Mouse (Mus musculus): ENCODE data around the gene Aktip. TPM values are rescaled to one million over a fixed set of nuclear protein-coding genes. Genes with fewer than 3 reads are reported as not detected.

Gene Aktip
- polyA plus RNA-seq, 1 experiment from 2014 or later: 49.7 TPM

GRCm38 (mm10) chr8:91212948-91213347, 13.2 kb upstream of the Aktip start:
- no peak for DNase-seq (ENCODE audit: low spot score)
- 92% methylated on average over 2 of the region's 2 CpGs for WGBS

DNA sequence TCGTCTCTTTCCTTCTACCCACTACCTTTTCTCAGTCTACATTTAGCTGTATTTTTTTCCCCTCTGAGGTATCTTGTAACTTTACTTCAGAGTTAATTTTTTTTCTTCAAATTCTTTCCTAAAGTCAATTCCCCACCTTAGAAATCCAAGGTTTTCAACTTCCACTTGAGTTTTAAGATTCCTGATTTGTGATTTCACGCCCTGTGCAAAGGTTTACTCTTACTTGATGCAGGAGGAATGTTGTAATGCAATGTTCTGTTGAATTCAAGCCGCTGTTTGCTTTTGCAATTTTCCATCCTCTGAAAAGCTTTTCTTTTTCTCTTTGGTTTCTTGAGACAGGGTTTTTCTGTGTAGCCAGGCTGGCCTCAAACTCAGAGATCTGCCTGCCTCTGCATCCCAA, 9.9 kb upstream of the Aktip start:
- Histone ChIP-seq H3K27me3 (ENCODE audit: insufficient read depth, poor library complexity, severe bottlenecking) (no peaks in the 10 kb centered on the region), H3K9me3 (no peaks in the 10 kb centered on the region), H3K4me3 (no peak overlapping the region), H3K36me3 (no peaks in the 10 kb centered on the region), H3K4me1 (0 out of 2 replicates have a peak, but pooled peaks cover 8% of the 10 kb centered on the region), H3K27ac (no peak overlapping the region)
- DNase-seq (ENCODE audit: low spot score): no peak
- WGBS: 81% methylated on average over 3 of the region's 3 CpGs

More at GRCm38 (mm10) chr8:91212948-91213347, 13.2 kb upstream of the Aktip start:
- H3K4me3 ChIP-seq: no peak overlapping the region
- no peaks in the 10 kb centered on the region for H3K36me3 ChIP-seq
- no peak overlapping the region for H3K27ac ChIP-seq
- H3K4me1 ChIP-seq: 0 out of 2 replicates have a peak, but pooled peaks cover 4% of the 10 kb centered on the region
- H3K9me3 ChIP-seq: no peaks in the 10 kb centered on the region
- no peaks in the 10 kb centered on the region for H3K27me3 ChIP-seq (ENCODE audit: insufficient read depth, poor library complexity, severe bottlenecking)

- H3K27me3 ChIP-seq (ENCODE audit: insufficient read depth, poor library complexity, severe bottlenecking): no peaks in the 10 kb centered on the region
- 29% methylated on average over 2 of the region's 2 CpGs for WGBS
- H3K27ac ChIP-seq: no peak overlapping the region
- DNase-seq (ENCODE audit: low spot score): no peak
- H3K36me3 ChIP-seq: no peaks in the 10 kb centered on the region
- H3K4me3 ChIP-seq: no peak overlapping the region
- H3K9me3 ChIP-seq: no peaks in the 10 kb centered on the region
- 0 out of 2 replicates have a peak, but pooled peaks cover 8% of the 10 kb centered on the region for H3K4me1 ChIP-seq
Measured at GRCm38 (mm10) chr8:91207676-91208075, 7.9 kb upstream of the Aktip start.

DNA sequence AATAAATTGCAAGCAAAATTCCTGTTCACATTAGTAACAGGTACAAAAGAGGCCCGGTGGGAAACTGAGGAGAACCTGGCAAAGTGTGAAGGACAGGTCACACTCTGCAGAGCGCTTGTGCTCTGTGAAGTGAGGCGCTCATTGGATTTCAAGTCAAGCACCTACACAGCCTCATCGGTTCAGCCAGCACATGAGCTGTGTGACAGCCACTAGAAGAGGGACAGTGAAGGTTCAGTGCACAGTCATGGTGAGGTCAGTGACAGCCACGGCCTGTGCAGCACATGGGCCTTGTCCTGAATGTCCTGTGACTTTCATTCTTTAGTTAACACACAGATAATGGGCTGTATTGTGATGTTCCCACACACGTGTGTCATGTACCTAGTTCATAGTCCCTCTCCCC, 6.1 kb upstream of the Aktip start:
- no peaks in the 10 kb centered on the region for H3K27me3 ChIP-seq (ENCODE audit: insufficient read depth, poor library complexity, severe bottlenecking)
- no peak for DNase-seq (ENCODE audit: low spot score)
- no peaks in the 10 kb centered on the region for H3K9me3 ChIP-seq
- no peak overlapping the region; the same call in 1 of the 2 replicates for H3K27ac ChIP-seq
- 54% methylated on average over 6 of the region's 6 CpGs for WGBS
- H3K4me1 ChIP-seq: 0 out of 2 replicates have a peak, but pooled peaks cover 8% of the 10 kb centered on the region
- H3K4me3 ChIP-seq: no peak overlapping the region
- H3K36me3 ChIP-seq: no peaks in the 10 kb centered on the region

- Histone ChIP-seq H3K27me3 (ENCODE audit: insufficient read depth, poor library complexity, severe bottlenecking) (no peaks in the 10 kb centered on the region), H3K4me3 (no peak overlapping the region), H3K9me3 (no peaks in the 10 kb centered on the region), H3K36me3 (no peaks in the 10 kb centered on the region), H3K4me1 (peaks cover 13% of the 10 kb centered on the region), H3K27ac (no peak overlapping the region)
- 61% methylated on average over 2 of the region's 2 CpGs for WGBS
- no peak for DNase-seq (ENCODE audit: low spot score)
Measured at GRCm38 (mm10) chr8:91201184-91201583, 1.4 kb upstream of the Aktip start.

DNA sequence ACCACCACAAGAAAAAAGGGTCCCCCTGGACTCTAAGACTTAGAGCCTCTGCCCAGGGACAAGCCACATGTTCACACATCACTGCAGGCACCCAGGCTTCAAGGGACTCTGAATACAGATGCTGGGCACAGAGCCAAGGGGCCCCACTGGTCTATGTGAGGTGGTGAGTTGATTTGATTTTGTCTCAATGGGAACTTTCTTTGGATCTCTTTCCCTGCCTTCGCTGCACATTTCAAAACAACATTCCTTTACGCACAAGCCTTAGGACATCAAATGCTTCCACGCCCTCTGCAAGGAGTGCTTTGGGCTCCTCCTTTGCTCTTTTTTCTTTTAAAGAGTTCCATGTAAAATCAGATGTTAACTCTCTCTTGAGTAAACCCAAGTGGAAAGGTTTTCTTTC, 1.7 kb downstream of the Aktip start:
- Histone ChIP-seq H3K4me1 (peaks cover 10% of the 10 kb centered on the region), H3K36me3 (no peaks in the 10 kb centered on the region), H3K4me3 (no peak overlapping the region), H3K27me3 (ENCODE audit: insufficient read depth, poor library complexity, severe bottlenecking) (peaks cover 17% of the 10 kb centered on the region), H3K27ac (no peak overlapping the region), H3K9me3 (no peaks in the 10 kb centered on the region)
- no peak for DNase-seq (ENCODE audit: low spot score)
- WGBS: 61% methylated on average over 3 of the region's 3 CpGs

DNA sequence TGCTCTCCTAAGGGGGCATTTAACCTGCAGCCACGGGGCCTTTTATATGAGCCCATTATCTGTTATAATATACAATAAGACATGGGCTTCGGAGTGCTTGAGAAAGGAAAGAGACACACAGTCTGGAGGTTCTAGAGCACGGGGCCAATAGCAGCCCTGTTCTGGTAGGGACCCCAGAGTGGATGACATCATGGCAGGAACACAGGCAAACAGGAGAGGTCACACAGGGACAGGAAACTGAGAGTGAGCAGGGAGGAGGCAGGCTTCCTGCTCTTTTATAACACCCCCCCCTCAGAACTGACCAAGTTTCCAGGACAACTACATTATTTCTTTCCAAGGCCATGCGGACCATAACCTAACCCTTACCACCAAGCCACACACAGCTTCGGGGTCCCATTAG, 2.5 kb downstream of the Aktip start:
- peaks cover 23% of the 10 kb centered on the region for H3K27me3 ChIP-seq (ENCODE audit: insufficient read depth, poor library complexity, severe bottlenecking)
- H3K9me3 ChIP-seq: no peaks in the 10 kb centered on the region
- no peak overlapping the region for H3K27ac ChIP-seq
- peaks cover 10% of the 10 kb centered on the region for H3K4me1 ChIP-seq
- no peaks in the 10 kb centered on the region for H3K36me3 ChIP-seq
- peak; percentile 72 for DNase-seq (ENCODE audit: low spot score)
- 81% methylated on average over 5 of the region's 5 CpGs for WGBS
- H3K4me3 ChIP-seq: no peak overlapping the region

GRCm38 (mm10) chr8:91196661-91197060, 3.1 kb downstream of the Aktip start:
- Histone ChIP-seq H3K9me3 (no peaks in the 10 kb centered on the region), H3K4me3 (no peak overlapping the region), H3K27ac (no peak overlapping the region), H3K27me3 (ENCODE audit: insufficient read depth, poor library complexity, severe bottlenecking) (peaks cover 26% of the 10 kb centered on the region), H3K4me1 (peaks cover 10% of the 10 kb centered on the region), H3K36me3 (no peaks in the 10 kb centered on the region)
- WGBS: 71% methylated on average over 12 of the region's 12 CpGs
- DNase-seq (ENCODE audit: low spot score): peak; percentile 61

DNA sequence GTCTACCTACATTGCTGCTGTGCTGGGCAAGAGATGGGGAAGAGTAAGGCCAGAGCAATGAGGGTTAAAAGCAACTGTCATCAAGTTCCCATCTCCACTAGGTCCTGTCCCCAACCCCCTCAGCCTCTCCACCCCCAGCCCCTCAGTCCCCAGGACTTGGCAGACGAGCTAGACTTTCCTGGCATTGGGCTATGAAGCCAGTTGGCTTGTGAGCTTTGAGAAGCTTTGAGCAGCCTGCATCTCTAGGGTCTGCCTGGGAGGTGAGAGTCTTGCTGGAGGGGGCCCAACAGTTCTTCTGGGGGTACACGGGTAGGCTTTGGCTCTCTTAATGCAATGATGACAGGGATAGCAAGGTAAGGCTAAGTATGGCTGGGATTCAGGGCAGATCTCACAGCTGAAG, 5.7 kb downstream of the Aktip start:
- H3K4me3 ChIP-seq: no peak overlapping the region
- H3K27ac ChIP-seq: no peak overlapping the region
- no peaks in the 10 kb centered on the region for H3K36me3 ChIP-seq
- DNase-seq (ENCODE audit: low spot score): no peak
- 80% methylated on average over 2 of the region's 2 CpGs for WGBS
- H3K27me3 ChIP-seq (ENCODE audit: insufficient read depth, poor library complexity, severe bottlenecking): peaks cover 34% of the 10 kb centered on the region
- H3K9me3 ChIP-seq: no peaks in the 10 kb centered on the region
- H3K4me1 ChIP-seq: peaks cover 15% of the 10 kb centered on the region

- H3K27ac ChIP-seq: no peak overlapping the region
- peak; percentile 64 for DNase-seq (ENCODE audit: low spot score)
- peaks cover 44% of the 10 kb centered on the region for H3K27me3 ChIP-seq (ENCODE audit: insufficient read depth, poor library complexity, severe bottlenecking)
- H3K36me3 ChIP-seq: no peaks in the 10 kb centered on the region
- 67% methylated on average over 5 of the region's 5 CpGs for WGBS
- peaks cover 12% of the 10 kb centered on the region for H3K4me1 ChIP-seq
- no peak overlapping the region for H3K4me3 ChIP-seq
- H3K9me3 ChIP-seq: no peaks in the 10 kb centered on the region
Measured at GRCm38 (mm10) chr8:91192941-91193340, 6.8 kb downstream of the Aktip start.

DNA sequence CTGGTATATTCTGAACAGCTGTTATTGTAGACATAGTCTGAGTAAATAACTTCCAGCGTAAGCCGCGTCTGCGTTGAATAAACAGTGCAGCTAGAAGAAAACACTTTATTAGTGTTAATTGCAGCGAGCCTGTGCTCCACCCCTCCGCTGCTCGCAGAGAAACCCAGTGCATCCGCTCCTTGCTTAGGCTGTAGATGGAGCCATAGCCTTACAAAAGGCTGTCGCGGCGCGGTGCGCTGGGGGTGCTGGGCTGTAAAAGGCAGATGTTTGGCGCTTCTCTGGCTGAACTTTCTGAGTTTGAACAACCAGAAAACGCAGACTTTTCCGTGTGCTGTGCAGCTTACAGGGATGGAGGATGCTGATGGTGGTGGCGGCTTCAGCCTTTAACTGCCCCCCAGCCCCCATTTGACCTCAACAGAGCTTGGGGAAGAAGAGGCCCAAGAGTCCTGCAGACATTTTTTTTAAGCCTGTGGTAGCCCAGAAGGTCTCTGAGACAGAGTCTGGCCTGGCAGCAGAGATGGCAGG, 8.9 kb downstream of the Aktip start:
- Histone ChIP-seq H3K27me3 (ENCODE audit: insufficient read depth, poor library complexity, severe bottlenecking) (peaks cover 45% of the 10 kb centered on the region), H3K9me3 (no peaks in the 10 kb centered on the region), H3K27ac (peak overlapping the region; percentile 33; the same call in 1 of the 2 replicates), H3K4me3 (peak overlapping the region; percentile 39; the same call in 1 of the 2 replicates), H3K36me3 (no peaks in the 10 kb centered on the region), H3K4me1 (peaks cover 8% of the 10 kb centered on the region)
- 10% methylated on average over 17 of the region's 17 CpGs for WGBS
- DNase-seq (ENCODE audit: low spot score): peak; percentile 82

DNA sequence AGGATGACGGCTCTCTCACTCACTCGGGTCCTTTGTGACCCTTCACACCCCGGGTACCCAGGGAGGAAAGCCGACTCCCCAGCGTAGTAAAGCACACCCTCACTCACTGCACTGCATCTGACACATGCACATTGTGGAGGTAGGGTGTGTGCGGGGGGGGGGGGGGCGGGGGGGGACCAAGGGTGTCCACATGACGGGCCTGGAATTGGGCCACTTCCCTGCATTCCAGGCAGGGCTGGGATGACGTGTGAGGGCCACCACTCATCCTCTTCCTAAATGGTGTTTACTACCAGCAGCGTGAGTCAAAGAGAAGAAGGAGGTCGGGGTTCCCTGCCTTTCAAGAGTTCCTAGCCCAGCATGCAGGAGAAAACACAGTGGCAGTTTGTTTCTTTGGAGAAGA, 11.6 kb downstream of the Aktip start:
- Histone ChIP-seq H3K9me3 (no peaks in the 10 kb centered on the region), H3K27me3 (ENCODE audit: insufficient read depth, poor library complexity, severe bottlenecking) (peaks cover 29% of the 10 kb centered on the region; the same call in 1 of the 2 replicates), H3K36me3 (no peaks in the 10 kb centered on the region), H3K27ac (no peak overlapping the region), H3K4me3 (no peak overlapping the region), H3K4me1 (peaks cover 9% of the 10 kb centered on the region)
- 60% methylated on average over 11 of the region's 11 CpGs for WGBS
- DNase-seq (ENCODE audit: low spot score): peak; percentile 72

DNA sequence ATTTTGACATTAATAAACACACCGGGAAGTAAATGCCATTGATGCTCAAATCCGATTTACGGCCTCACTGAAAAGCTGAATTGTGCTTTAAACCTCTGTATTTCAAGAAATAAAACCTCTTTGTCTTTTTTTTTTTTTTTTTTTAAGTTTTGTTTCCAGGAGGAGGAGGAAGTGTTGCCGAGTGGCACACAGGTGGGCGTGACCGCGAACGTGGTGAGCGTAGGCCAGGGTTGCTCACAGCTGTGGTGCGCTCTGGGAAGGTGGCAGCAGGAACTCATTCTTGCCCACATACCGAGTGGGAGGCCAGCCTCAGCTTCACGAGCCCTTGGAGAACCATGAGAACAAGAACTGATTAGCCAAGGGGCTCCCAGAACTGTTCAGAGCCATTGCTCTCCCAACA, 13.4 kb downstream of the Aktip start:
- WGBS: 76% methylated on average over 12 of the region's 12 CpGs
- Histone ChIP-seq H3K27me3 (ENCODE audit: insufficient read depth, poor library complexity, severe bottlenecking) (peaks cover 19% of the 10 kb centered on the region; the same call in 1 of the 2 replicates), H3K9me3 (no peaks in the 10 kb centered on the region), H3K36me3 (no peaks in the 10 kb centered on the region), H3K27ac (no peak overlapping the region), H3K4me1 (peaks cover 8% of the 10 kb centered on the region), H3K4me3 (no peak overlapping the region)
- no peak for DNase-seq (ENCODE audit: low spot score)

DNA sequence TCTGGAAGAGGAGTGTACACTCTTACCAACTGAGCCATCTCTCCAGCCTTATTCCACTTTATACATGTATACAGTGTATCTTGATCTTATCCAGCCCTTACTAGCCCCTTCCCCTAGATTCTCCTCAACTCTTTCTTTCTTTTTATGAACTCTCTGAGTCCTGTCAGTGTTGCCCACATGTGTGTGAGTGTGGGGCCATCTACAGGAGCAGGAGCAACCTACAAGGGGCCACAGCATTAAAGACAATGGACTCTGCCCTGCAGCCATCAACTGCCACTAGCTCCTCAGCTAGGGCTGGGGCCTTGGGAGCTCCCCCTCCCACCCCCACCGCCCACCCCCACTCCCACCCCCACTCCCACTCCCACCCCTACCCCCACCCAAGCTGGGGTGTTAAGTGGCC, 22.1 kb downstream of the Aktip start:
- no peak overlapping the region for H3K27ac ChIP-seq
- no peaks in the 10 kb centered on the region for H3K36me3 ChIP-seq
- 46% methylated on average over 1 of the region's 1 CpGs for WGBS
- peaks cover 5% of the 10 kb centered on the region; the same call in 1 of the 2 replicates for H3K4me1 ChIP-seq
- DNase-seq (ENCODE audit: low spot score): no peak
- no peaks in the 10 kb centered on the region for H3K9me3 ChIP-seq
- H3K27me3 ChIP-seq (ENCODE audit: insufficient read depth, poor library complexity, severe bottlenecking): no peaks in the 10 kb centered on the region
- H3K4me3 ChIP-seq: no peak overlapping the region
